Mouse (Mus musculus): ENCODE measurements at regions not wholly inside any gene's neighbourhood (a gene's known extent, or its start where the extent isn't known, plus 50 kb on each side); places are given as distances from the start of the nearest gene placed in this dataset.

GRCm38 (mm10) chr1:61373661-61374491 is 264.7 kb upstream of the Pard3b start:
- Histone ChIP-seq H3K27ac (ENCODE audit: low read length) (peak overlapping the region; percentile 67), H3K4me2 (replicated peaks; ENCODE audit: low read depth, low read length) (no peak overlapping the region), H3K9ac (replicated peaks; ENCODE audit: low read length) (no peak overlapping the region), H3K27me3 (ENCODE audit: insufficient read depth, low read length) (no peaks in the 10 kb centered on the region), H3K4me1 (ENCODE audit: insufficient read depth, low read length) (0 out of 2 replicates have a peak, but pooled peaks cover 10% of the 10 kb centered on the region), H3K36me3 (ENCODE audit: insufficient read depth, low read length) (no peaks in the 10 kb centered on the region), H3K4me3 (ENCODE audit: low read length) (no peak overlapping the region), H3K9me3 (ENCODE audit: low read length) (peaks cover 7% of the 10 kb centered on the region; the same call in 1 of the 2 replicates)
- peak; percentile 73 for ATAC-seq (ENCODE audit: low FRiP score, low TSS enrichment)
- WGBS: 51% methylated on average over 17 of the region's 17 CpGs

GRCm38 (mm10) chr1:61376417-61376816 is 262.2 kb upstream of the Pard3b start:
- Histone ChIP-seq H3K4me2 (replicated peaks; ENCODE audit: low read depth, low read length) (no peak overlapping the region), H3K4me1 (ENCODE audit: insufficient read depth, low read length) (0 out of 2 replicates have a peak, but pooled peaks cover 11% of the 10 kb centered on the region)
- no peak for ATAC-seq (ENCODE audit: low FRiP score, low TSS enrichment)

GRCm38 (mm10) chr1:61377070-61377469 is 261.6 kb upstream of the Pard3b start:
- 2% methylated on average over 7 of the region's 7 CpGs for WGBS
- Histone ChIP-seq H3K36me3 (ENCODE audit: insufficient read depth, low read length) (no peaks in the 10 kb centered on the region), H3K4me2 (replicated peaks; ENCODE audit: low read depth, low read length) (peak overlapping the region; percentile 38; the same call in 1 of the 2 replicates), H3K27ac (ENCODE audit: low read length) (no peak overlapping the region), H3K9ac (replicated peaks; ENCODE audit: low read length) (no peak overlapping the region), H3K4me3 (ENCODE audit: low read length) (0 out of 2 replicates have a peak overlapping the region, but pooled peaks have one; percentile 15), H3K9me3 (ENCODE audit: low read length) (no peaks in the 10 kb centered on the region), H3K27me3 (ENCODE audit: insufficient read depth, low read length) (no peaks in the 10 kb centered on the region), H3K4me1 (ENCODE audit: insufficient read depth, low read length) (0 out of 2 replicates have a peak, but pooled peaks cover 11% of the 10 kb centered on the region)
- no peak for ATAC-seq (ENCODE audit: low FRiP score, low TSS enrichment)

More at GRCm38 (mm10) chr1:61376417-61376816, 262.2 kb upstream of the Pard3b start:
- H3K4me3 ChIP-seq (ENCODE audit: low read length): no peak overlapping the region
- H3K9me3 ChIP-seq (ENCODE audit: low read length): peaks cover 3% of the 10 kb centered on the region; the same call in 1 of the 2 replicates
- H3K27ac ChIP-seq (ENCODE audit: low read length): no peak overlapping the region
- no peak overlapping the region for H3K9ac ChIP-seq (replicated peaks; ENCODE audit: low read length)
- 47% methylated on average over 4 of the region's 4 CpGs for WGBS
- no peaks in the 10 kb centered on the region for H3K36me3 ChIP-seq (ENCODE audit: insufficient read depth, low read length)
- no peaks in the 10 kb centered on the region for H3K27me3 ChIP-seq (ENCODE audit: insufficient read depth, low read length)

GRCm38 (mm10) chr1:61378240-61378639 is 260.4 kb upstream of the Pard3b start:
- no peak overlapping the region for H3K9ac ChIP-seq (replicated peaks; ENCODE audit: low read length)
- H3K4me3 ChIP-seq (ENCODE audit: low read length): no peak overlapping the region
- no peaks in the 10 kb centered on the region for H3K36me3 ChIP-seq (ENCODE audit: insufficient read depth, low read length)
- H3K27me3 ChIP-seq (ENCODE audit: insufficient read depth, low read length): no peaks in the 10 kb centered on the region
- ATAC-seq (ENCODE audit: low FRiP score, low TSS enrichment): peak; percentile 47
- 34% methylated on average over 8 of the region's 8 CpGs for WGBS
- H3K27ac ChIP-seq (ENCODE audit: low read length): no peak overlapping the region
- H3K4me1 ChIP-seq (ENCODE audit: insufficient read depth, low read length): 0 out of 2 replicates have a peak, but pooled peaks cover 11% of the 10 kb centered on the region
- no peak overlapping the region for H3K4me2 ChIP-seq (replicated peaks; ENCODE audit: low read depth, low read length)
- H3K9me3 ChIP-seq (ENCODE audit: low read length): no peaks in the 10 kb centered on the region

GRCm38 (mm10) chr1:61379771-61380517 is 258.7 kb upstream of the Pard3b start:
- H3K4me3 ChIP-seq (ENCODE audit: low read length): no peak overlapping the region
- H3K27ac ChIP-seq (ENCODE audit: low read length): no peak overlapping the region
- H3K27me3 ChIP-seq (ENCODE audit: insufficient read depth, low read length): no peaks in the 10 kb centered on the region
- no peak overlapping the region for H3K9ac ChIP-seq (replicated peaks; ENCODE audit: low read length)
- no peak for ATAC-seq (ENCODE audit: low FRiP score, low TSS enrichment)
- no peaks in the 10 kb centered on the region for H3K9me3 ChIP-seq (ENCODE audit: low read length)
- H3K36me3 ChIP-seq (ENCODE audit: insufficient read depth, low read length): no peaks in the 10 kb centered on the region
- 86% methylated on average over 21 of the region's 21 CpGs for WGBS
- no peak overlapping the region for H3K4me2 ChIP-seq (replicated peaks; ENCODE audit: low read depth, low read length)
- H3K4me1 ChIP-seq (ENCODE audit: insufficient read depth, low read length): 0 out of 2 replicates have a peak, but pooled peaks cover 4% of the 10 kb centered on the region

GRCm38 (mm10) chr1:61387587-61387986 is 251.0 kb upstream of the Pard3b start:
- 27% methylated on average over 4 of the region's 4 CpGs for WGBS
- Histone ChIP-seq H3K9ac (replicated peaks; ENCODE audit: low read length) (no peak overlapping the region), H3K27ac (ENCODE audit: low read length) (no peak overlapping the region), H3K4me1 (ENCODE audit: insufficient read depth, low read length) (no peaks in the 10 kb centered on the region), H3K4me3 (ENCODE audit: low read length) (no peak overlapping the region), H3K27me3 (ENCODE audit: insufficient read depth, low read length) (no peaks in the 10 kb centered on the region; the same call in 1 of the 2 replicates), H3K36me3 (ENCODE audit: insufficient read depth, low read length) (no peaks in the 10 kb centered on the region), H3K9me3 (ENCODE audit: low read length) (no peaks in the 10 kb centered on the region), H3K4me2 (replicated peaks; ENCODE audit: low read depth, low read length) (no peak overlapping the region)
- ATAC-seq (ENCODE audit: low FRiP score, low TSS enrichment): no peak

DNA sequence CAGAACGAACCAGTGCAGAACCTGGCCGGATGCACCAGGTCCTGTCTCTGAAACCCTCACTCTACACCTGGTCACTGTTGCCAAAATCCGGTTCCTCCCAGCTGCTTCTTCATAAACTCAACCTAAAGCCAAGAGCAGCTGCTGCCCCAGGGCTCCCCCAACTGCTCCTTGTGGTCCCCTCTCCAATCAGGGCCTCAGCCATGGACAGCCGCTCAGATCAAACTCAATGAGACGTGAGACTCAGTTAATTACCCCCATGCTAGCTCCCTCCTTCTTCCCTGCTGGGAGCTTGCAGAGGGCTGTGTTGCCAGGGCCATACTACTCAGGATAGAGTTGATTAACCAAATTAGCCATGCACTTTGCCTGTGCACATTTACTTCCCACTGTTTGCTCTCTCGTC is 240.8 kb upstream of the Pard3b start:
- 53% methylated on average over 6 of the region's 6 CpGs for WGBS
- Histone ChIP-seq H3K36me3 (ENCODE audit: insufficient read depth, low read length) (no peaks in the 10 kb centered on the region), H3K9ac (replicated peaks; ENCODE audit: low read length) (no peak overlapping the region), H3K27ac (ENCODE audit: low read length) (no peak overlapping the region), H3K27me3 (ENCODE audit: insufficient read depth, low read length) (peaks cover 13% of the 10 kb centered on the region; the same call in 1 of the 2 replicates), H3K4me3 (ENCODE audit: low read length) (no peak overlapping the region), H3K4me2 (replicated peaks; ENCODE audit: low read depth, low read length) (no peak overlapping the region), H3K9me3 (ENCODE audit: low read length) (no peaks in the 10 kb centered on the region), H3K4me1 (ENCODE audit: insufficient read depth, low read length) (no peaks in the 10 kb centered on the region)
- peak; percentile 49; the same call in 1 of the 2 replicates for ATAC-seq (ENCODE audit: low FRiP score, low TSS enrichment)

DNA sequence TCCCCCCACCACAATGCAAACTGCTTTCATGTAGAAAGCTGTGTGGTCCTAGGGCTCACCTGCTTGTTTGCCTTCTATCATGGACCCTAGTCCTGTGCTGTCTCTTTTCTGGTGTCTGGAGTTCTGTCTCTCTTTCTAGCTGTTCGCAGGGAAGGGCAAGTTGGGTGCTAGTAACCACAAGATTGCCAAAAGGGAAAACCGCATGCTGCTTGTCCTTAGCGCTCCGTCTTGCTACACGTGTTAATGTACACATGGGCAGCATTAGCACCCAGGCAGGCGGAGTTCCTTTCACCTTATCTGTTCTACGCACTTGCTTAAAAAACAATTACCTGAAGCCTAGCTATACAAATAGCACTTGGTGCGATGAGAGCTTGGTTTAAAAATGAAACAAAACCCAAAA is 236.3 kb upstream of the Pard3b start:
- Histone ChIP-seq H3K4me1 (ENCODE audit: insufficient read depth, low read length) (0 out of 2 replicates have a peak, but pooled peaks cover 4% of the 10 kb centered on the region), H3K9me3 (ENCODE audit: low read length) (no peaks in the 10 kb centered on the region), H3K36me3 (ENCODE audit: insufficient read depth, low read length) (no peaks in the 10 kb centered on the region), H3K27ac (ENCODE audit: low read length) (no peak overlapping the region), H3K27me3 (ENCODE audit: insufficient read depth, low read length) (peaks cover 31% of the 10 kb centered on the region), H3K4me2 (replicated peaks; ENCODE audit: low read depth, low read length) (peak overlapping the region; percentile 32), H3K9ac (replicated peaks; ENCODE audit: low read length) (no peak overlapping the region), H3K4me3 (ENCODE audit: low read length) (peak overlapping the region; percentile 20)
- ATAC-seq (ENCODE audit: low FRiP score, low TSS enrichment): no peak
- 55% methylated on average over 8 of the region's 8 CpGs for WGBS

DNA sequence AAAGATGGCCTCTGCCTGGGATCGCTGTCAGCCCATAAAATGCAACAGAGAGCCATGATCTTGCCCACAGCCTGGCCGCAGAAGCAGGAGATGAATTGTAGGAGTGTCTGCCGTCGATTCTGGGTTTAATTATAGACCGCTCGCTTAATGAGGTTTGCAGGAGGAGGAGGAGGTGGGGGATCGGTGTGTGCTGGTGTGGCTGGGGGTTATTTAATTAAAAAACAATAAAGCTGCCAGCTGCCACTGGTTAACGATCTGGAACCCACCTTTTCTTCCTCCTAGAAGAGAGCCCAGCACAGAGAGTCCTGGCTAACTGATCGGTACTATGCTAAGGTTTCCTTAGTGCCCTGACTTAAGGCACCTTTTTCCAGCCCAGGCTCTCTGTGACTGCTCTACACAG is 231.4 kb upstream of the Pard3b start:
- H3K27me3 ChIP-seq (ENCODE audit: insufficient read depth, low read length): peaks cover 51% of the 10 kb centered on the region
- 0 out of 2 replicates have a peak, but pooled peaks cover 4% of the 10 kb centered on the region for H3K4me1 ChIP-seq (ENCODE audit: insufficient read depth, low read length)
- H3K9me3 ChIP-seq (ENCODE audit: low read length): no peaks in the 10 kb centered on the region
- ATAC-seq (ENCODE audit: low FRiP score, low TSS enrichment): peak; percentile 99
- no peak overlapping the region for H3K4me3 ChIP-seq (ENCODE audit: low read length)
- no peak overlapping the region for H3K9ac ChIP-seq (replicated peaks; ENCODE audit: low read length)
- H3K27ac ChIP-seq (ENCODE audit: low read length): no peak overlapping the region
- H3K36me3 ChIP-seq (ENCODE audit: insufficient read depth, low read length): no peaks in the 10 kb centered on the region
- 17% methylated on average over 9 of the region's 9 CpGs for WGBS
- peak overlapping the region; percentile 3 for H3K4me2 ChIP-seq (replicated peaks; ENCODE audit: low read depth, low read length)

Measured in kidney, embryonic 16.5 days (tissue).